Mouse (Mus musculus) kidney, adult 2 months (tissue): ENCODE measurements around the gene Tsx. TPM values are rescaled to one million over a fixed set of nuclear protein-coding genes. Genes with fewer than 3 reads are reported as not detected.

Source experiments
- DNase-seq: peaks from one replicate; pipeline ENCODE4 v3.0.0; 2021
- H3K27ac ChIP-seq: fragments of 200-500 bp; 2 replicates; pipeline ENCODE4 v1.5.1; 2012; ENCODE audit warnings: low read depth, low read length, control low read depth, inconsistent platforms; ENCODE audit not compliant: insufficient read depth
- H3K27me3 ChIP-seq: fragments of 200-500 bp; replicated peaks from 2 replicates; pipeline ENCODE4 v1.6.1; 2012; ENCODE audit warnings: mild to moderate bottlenecking, moderate library complexity, low read length, inconsistent platforms; ENCODE audit not compliant: control insufficient read depth, insufficient read depth
- H3K36me3 ChIP-seq: fragments of 200-500 bp; 2 replicates; pipeline ENCODE4 v1.6.1; 2012; ENCODE audit warnings: mild to moderate bottlenecking, moderate library complexity, low read length, inconsistent platforms; ENCODE audit not compliant: control insufficient read depth, insufficient read depth
- H3K4me1 ChIP-seq: fragments of 200-500 bp; 2 replicates; pipeline ENCODE4 v1.6.1; 2011; ENCODE audit warnings: low read length; ENCODE audit not compliant: control insufficient read depth, insufficient read depth
- H3K4me3 ChIP-seq: fragments of 200-500 bp; 2 replicates; pipeline ENCODE4 v1.5.1; 2011; ENCODE audit warnings: mild to moderate bottlenecking, low read depth, low read length, control low read depth; ENCODE audit not compliant: insufficient read depth
- CTCF ChIP-seq: fragments of 200-500 bp; conservative IDR thresholded peaks from 2 replicates; pipeline ENCODE4 v1.5.1; 2011; ENCODE audit warnings: low read depth, mild to moderate bottlenecking, control low read depth, low read length, moderate library complexity, mixed read lengths; ENCODE audit not compliant: insufficient read depth, insufficient read length
- POLR2A ChIP-seq: fragments of 200-500 bp; IDR thresholded peaks from one replicate; pipeline ENCODE4 v1.6.1; 2011; ENCODE audit warnings: low read depth, low read length, control low read depth
- WGBS: fragments of 180-500 bp; shearing (Covaris S2); methylation state at CpG from one replicate; pipeline ENCODE4 v1.1.7; 2018; 5-methylcytosine and 5-hydroxymethylcytosine counted together
- polyA plus RNA-seq: library from polyadenylated mRNA; depleted of rRNA; stranded (reverse); fragments of >200 nt; gene quantifications from 2 replicates; pipeline ENCODE4 v1.2.3, GENCODE M21; 2012

The Tsx gene
- polyA plus RNA-seq, 1 experiment: 0.13 TPM

DNA sequence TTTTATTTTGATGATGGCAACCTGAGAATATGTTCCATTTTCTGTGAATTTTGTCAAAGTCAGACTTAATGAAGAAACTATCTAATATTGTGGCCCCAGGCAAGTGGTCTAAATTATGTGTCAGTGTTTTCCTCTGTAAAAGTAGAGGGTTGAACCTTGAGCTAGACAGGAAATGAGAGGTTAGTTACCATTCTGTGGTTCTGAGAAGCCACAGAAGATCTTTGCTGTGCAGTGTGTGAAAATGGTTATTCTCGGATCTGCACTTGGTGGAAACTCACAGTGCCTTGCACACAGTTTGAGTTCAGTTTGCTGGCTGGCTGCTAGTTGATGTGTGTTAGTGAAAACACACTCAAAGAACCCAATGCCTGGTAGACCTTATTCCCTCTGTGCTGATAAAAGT lies 20.4 kb upstream of the Tsx start:
- H3K4me3 ChIP-seq: no peak overlapping the region
- WGBS: 87% methylated on average over 1 of the region's 1 CpGs

DNA sequence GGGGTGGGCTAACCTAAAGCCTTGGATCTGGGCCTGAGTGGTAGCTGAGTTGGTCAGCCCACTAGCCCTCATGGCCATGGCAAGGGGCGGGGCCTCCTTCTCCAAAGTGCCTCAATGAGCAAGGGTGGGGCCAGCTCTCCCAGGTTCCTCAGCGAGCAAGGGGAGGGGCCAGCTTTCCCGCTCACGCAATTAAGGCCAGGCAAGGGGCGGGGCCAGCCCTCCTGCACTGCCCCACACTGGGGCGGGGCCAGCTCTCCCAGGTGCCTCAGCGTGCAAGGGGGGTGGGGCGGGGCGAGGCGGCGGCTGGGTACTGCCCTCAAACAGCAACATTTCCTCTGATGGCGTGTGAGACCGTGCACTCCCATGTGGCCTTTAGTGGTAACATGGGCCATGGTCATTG lies 9.2 kb upstream of the Tsx start:
- Histone ChIP-seq H3K4me1 (no peaks in the 10 kb centered on the region), H3K4me3 (no peak overlapping the region), H3K27me3 (no peaks in the 10 kb centered on the region), H3K36me3 (no peaks in the 10 kb centered on the region), H3K27ac (no peak overlapping the region)
- WGBS: 45% methylated on average over 11 of the region's 13 CpGs
- no peak for TF ChIP-seq CTCF
- no peak for TF ChIP-seq POLR2A
- no peak for DNase-seq

More for the DNA sequence above, 20.4 kb upstream of the Tsx start:
- Histone ChIP-seq H3K4me1 (no peaks in the 10 kb centered on the region), H3K36me3 (no peaks in the 10 kb centered on the region), H3K27me3 (no peaks in the 10 kb centered on the region), H3K27ac (no peak overlapping the region)
- TF ChIP-seq CTCF (no peak), POLR2A (no peak)
- DNase-seq: no peak

DNA sequence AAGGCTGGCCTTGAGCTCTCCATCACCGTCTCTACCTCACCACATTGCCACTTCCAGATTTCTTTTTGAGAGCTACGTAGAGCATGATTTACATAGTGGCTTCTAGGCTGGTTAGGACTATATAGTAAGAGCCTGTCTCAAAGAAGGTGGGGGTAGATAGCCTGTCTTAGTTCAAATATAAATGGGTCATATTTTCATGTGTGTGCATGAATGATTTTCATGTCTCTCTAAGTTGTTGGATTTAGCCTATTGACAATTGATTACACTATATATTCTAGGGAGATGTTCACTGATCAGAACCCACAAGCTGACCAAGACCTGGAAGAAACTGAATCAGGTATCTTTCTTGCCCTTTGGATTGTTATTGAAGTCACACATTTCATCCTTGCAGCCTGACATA lies 7.4 kb downstream of the Tsx start, which contains the start of gene Gm26992:
Gene Gm26992 (plus strand): TSS at position 301 of the 400 bp plus-strand sequence.
- no peak for DNase-seq
- H3K27ac ChIP-seq: no peak within 1 kb of the TSS
- 88% methylated on average over 2 of the region's 2 CpGs for WGBS
- no peaks in the 10 kb centered on the region; the same call in 1 of the 2 replicates for H3K27me3 ChIP-seq
- H3K4me3 ChIP-seq: no peak within 1 kb of the TSS
- no peaks in the 10 kb centered on the region for H3K4me1 ChIP-seq
- H3K36me3 ChIP-seq: no peaks in the 10 kb centered on the region
- TF ChIP-seq POLR2A: no peak
- TF ChIP-seq CTCF: no peak

DNA sequence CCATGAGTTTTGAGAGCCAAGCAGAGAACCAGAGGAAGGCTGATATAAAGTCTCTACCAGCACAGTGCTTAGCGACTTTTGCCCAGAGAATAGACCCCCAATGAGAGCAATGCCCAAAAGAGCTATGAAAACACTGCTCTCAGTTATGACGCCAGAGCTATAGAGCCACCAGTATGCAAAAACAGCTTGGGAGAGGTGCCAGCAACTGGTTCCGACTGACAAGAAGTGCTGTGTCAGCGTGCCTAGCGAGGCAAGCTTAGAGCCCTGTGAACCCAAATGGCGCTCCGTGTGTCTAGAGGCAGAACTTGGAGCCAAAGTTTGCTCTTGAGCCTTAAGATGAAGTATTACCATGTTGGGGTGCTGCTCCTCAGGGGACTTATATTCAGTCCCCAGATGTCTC lies 13.4 kb downstream of the Tsx start:
- 60% methylated on average over 7 of the region's 7 CpGs for WGBS
- TF ChIP-seq POLR2A (no peak), CTCF (no peak)
- H3K4me1 ChIP-seq: no peaks in the 10 kb centered on the region
- no peaks in the 10 kb centered on the region for H3K27me3 ChIP-seq
- DNase-seq: peak; percentile 4
- H3K4me3 ChIP-seq: no peak overlapping the region
- H3K27ac ChIP-seq: no peak overlapping the region
- no peaks in the 10 kb centered on the region for H3K36me3 ChIP-seq

DNA sequence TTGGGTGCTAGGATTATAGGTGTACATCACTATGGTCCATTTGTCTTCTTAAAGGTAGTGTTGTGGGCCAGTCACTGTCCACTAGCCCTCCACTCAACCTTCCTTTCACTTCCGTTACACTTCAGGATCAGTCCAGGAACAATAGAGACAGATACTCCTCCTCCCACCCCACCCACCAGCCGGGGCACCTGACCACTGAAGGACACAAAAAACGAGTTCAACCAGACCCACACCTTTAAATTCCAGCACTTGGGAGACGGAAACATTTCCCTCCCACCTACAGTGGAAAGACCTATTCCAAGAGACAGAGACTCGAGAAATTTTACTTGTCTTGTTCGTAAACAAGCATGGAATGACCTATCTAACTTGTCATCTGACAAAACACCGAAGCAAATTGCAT lies 18.0 kb downstream of the Tsx start:
- Histone ChIP-seq H3K4me3 (no peak overlapping the region), H3K27ac (no peak overlapping the region), H3K4me1 (no peaks in the 10 kb centered on the region), H3K27me3 (no peaks in the 10 kb centered on the region), H3K36me3 (no peaks in the 10 kb centered on the region)
- TF ChIP-seq CTCF: no peak
- TF ChIP-seq POLR2A: no peak
- 61% methylated on average over 7 of the region's 7 CpGs for WGBS
- DNase-seq: no peak

DNA sequence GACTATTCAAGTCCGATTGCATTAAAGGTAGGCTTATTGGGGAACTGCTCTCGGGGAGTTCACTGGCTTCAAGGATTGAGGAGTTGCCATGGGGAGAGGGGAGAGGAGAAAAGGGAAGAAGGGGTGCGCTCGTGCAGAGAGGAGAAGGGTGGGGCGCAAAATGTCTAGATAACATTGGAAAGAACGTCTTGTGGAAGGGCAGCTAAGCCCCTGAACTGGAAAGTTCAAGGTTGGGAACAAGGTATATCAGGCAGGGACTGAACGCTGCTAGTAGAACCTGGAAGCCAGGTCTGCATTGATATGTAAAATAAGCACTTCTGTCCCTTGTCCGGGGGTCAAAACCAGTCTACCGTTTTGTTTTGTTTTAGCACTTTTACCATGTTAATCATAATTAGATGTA lies 23.8 kb downstream of the Tsx start:
- Histone ChIP-seq H3K4me1 (no peaks in the 10 kb centered on the region), H3K27me3 (no peaks in the 10 kb centered on the region), H3K36me3 (no peaks in the 10 kb centered on the region), H3K27ac (no peak overlapping the region), H3K4me3 (no peak overlapping the region)
- TF ChIP-seq POLR2A (no peak), CTCF (no peak)
- WGBS: 26% methylated on average over 9 of the region's 9 CpGs
- DNase-seq: no peak

DNA sequence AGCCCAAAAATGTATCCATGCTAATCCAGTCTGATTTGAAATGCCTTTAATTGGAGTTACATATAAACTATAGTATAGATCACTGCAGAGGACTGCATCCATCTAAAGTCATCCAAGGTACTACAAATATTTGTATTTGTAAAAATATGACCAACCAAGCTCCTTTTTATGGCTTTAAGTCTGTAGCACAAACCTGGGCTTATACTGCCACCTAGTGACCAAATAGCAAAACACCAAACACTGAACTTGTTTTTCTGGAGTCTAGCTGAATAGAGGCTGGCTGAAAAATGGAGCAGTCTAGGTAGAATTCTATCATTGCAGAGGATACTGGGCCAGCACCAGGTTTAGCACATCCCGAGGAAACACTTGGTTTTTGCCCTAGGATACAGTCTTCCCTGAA lies 26.5 kb downstream of the Tsx start:
- TF ChIP-seq CTCF (no peak), POLR2A (no peak)
- no peaks in the 10 kb centered on the region for H3K36me3 ChIP-seq
- 0% methylated on average over 1 of the region's 1 CpGs for WGBS
- no peaks in the 10 kb centered on the region for H3K4me1 ChIP-seq
- H3K27ac ChIP-seq: no peak overlapping the region
- H3K4me3 ChIP-seq: no peak overlapping the region
- no peaks in the 10 kb centered on the region for H3K27me3 ChIP-seq
- DNase-seq: peak; percentile 27

DNA sequence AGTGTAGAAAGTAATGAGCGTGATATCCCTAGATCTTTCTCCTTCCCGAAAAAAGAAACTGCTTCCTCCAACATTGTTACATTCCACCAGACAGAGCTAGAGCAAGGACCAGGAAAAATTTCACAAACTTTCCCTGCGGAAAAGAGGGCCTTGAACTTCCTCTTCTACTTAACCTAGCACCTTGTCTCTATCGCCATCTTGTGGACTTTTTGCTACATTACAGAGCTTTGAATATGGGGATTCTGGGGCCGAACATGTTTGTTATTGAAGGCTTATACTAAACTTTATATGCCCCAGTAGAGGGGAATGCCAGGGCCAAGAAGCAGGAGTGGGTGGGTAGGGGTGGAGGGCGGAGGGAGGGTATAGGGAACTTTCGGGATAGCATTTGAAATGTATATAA lies 29.5 kb downstream of the Tsx start:
- TF ChIP-seq POLR2A (no peak), CTCF (no peak)
- 42% methylated on average over 7 of the region's 7 CpGs for WGBS
- Histone ChIP-seq H3K4me3 (no peak overlapping the region), H3K27me3 (no peaks in the 10 kb centered on the region; the same call in 1 of the 2 replicates), H3K36me3 (no peaks in the 10 kb centered on the region), H3K27ac (no peak overlapping the region), H3K4me1 (no peaks in the 10 kb centered on the region)
- DNase-seq: peak; percentile 36
